Mouse (Mus musculus) adrenal gland (tissue): ENCODE data around the gene Mtmr3.
"Not testable (repeated sequence)": the region's sequence is repeated elsewhere in the genome, so short reads cannot be mapped to it uniquely, and the experiment has no call there.

Experiments used
- intact Hi-C: fragments of 180-260 bp; cut with DNase I; formaldehyde crosslinking; loops from one replicate; pipeline ENCODE4 v1.15.1; 2025

Mtmr3 gene

GRCm38 (mm10) chr11:4602691-4603441 lies 8.2 kb upstream of the Mtmr3 start:
- intact Hi-C loops, result no loop called here

- intact Hi-C loops, result no loop called here
These were observed 7.2 kb upstream of the Mtmr3 start for GRCm38 (mm10) chr11:4601890-4602289.

GRCm38 (mm10) chr11:4599916-4600315 lies 5.3 kb upstream of the Mtmr3 start:
- intact Hi-C loops, result loop anchor here (5.0 kb wide), 1 partner anchor 32 kb away; no protein-coding TSS in a partner anchor

DNA sequence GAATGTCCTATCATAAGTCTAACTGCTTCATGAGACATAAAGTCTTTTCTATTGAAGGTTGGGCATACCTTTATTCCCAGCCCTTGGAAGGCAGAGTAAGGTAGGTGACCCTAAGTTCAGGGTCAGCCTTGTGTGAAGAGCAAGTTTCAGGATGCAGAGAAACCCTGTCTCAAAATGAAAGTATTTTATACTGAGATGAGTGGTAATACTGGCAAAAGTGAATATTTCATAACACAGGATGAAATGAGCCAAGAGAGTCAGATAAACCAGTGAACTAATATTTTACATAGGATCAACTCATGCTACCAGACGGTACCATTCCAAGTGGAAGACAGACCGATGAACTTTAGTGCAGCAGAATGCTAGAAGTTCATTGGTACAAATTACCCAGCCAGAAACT lies 3.7 kb upstream of the Mtmr3 start:
- intact Hi-C loops, result loop anchor here (5.0 kb wide), 1 partner anchor 34 kb away; no protein-coding TSS in a partner anchor

DNA sequence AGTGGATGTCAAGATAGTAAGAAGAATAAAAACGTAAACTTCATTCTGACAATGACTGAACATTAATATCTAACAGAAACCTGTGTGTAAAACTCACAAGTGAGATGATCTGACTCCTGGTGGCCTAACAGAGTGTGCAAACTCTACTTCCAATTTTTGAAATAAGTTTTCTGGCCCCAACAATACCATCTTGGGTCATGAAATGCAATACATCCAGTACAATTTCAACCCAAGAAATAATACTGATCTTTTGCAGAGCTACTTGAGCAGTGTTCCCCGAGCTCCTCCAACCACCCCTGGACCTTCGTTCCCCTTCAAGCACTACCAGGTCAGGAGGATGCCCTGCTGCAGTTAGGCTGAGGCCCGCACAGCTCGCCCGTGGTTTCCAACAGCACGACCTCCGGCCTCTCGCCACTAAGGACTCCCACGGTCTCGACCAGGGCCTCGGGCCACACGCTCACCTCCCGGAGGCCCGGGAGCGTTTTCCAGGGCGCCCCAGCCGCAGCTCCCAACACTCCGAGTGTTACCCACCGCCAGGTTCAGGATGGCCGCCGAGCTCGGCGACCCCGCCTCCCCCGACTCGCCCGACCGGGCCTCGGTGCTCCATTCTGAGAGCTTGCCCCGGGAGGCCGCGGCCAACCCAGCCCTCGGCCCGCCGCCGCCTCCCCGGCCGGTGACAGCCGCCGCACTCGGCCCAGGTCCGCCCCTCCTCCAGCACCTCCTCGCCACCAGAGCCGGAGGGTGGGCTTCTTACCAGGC lies 635 bp downstream of the Mtmr3 start:
- intact Hi-C loops, result loop anchor here (5.0 kb wide), 1 partner anchor 37 kb away; no protein-coding TSS in a partner anchor

- intact Hi-C loops, result loop anchor here (5.0 kb wide), 1 partner anchor 36 kb away; no protein-coding TSS in a partner anchor
These were observed 1.2 kb downstream of the Mtmr3 start for GRCm38 (mm10) chr11:4593491-4593848.

GRCm38 (mm10) chr11:4591811-4592210 lies 2.9 kb downstream of the Mtmr3 start:
- intact Hi-C loops, result loop anchor here (5.0 kb wide), 1 partner anchor 35 kb away; no protein-coding TSS in a partner anchor

DNA sequence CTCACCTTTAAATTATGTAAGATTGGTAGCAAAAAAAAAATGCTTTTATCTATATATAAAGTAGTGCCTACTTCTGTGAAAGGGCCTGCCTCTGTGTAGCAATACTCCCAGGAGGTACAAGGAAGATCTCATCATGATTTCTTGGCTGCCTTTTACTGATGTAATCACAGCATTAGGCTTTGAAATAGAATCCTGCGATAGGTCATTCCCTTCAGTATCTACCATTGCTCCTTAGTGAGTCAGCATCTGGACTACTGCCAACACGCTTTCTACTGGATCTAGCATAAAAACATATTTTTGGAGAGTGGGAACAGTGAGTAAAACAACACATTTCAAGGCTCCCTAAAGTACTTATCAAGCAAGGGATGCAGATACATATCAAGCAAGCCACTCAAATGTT lies 16.0 kb downstream of the Mtmr3 start:
- intact Hi-C loops, result no loop called here

GRCm38 (mm10) chr11:4577079-4577478 lies 17.6 kb downstream of the Mtmr3 start:
- intact Hi-C loops, result no loop called here

GRCm38 (mm10) chr11:4576090-4576732 lies 18.5 kb downstream of the Mtmr3 start:
- intact Hi-C loops, result not testable (repeated sequence)

GRCm38 (mm10) chr11:4571491-4571901 lies 23.2 kb downstream of the Mtmr3 start:
- intact Hi-C loops, result no loop called here

GRCm38 (mm10) chr11:4566333-4566732 lies 28.3 kb downstream of the Mtmr3 start:
- intact Hi-C loops, result no loop called here

DNA sequence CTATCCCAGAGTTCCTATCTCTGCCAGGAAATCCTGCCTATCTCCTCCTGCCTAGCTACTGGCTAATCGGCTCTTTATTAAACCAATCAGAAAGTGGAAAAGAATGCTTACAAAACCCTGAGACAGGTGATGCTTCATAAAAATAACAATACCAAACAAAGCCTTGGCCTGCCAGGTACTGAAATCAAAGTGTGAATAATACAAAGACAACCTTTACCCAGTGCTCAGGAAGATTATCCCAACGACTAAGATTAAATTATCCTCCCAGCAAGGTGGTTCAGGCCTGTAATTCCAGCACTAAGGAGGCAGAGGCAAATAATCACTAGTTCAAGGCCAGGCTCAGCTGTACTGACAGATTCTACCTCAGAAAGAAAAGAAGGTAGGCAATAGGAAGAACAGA lies 29.1 kb downstream of the Mtmr3 start:
- intact Hi-C loops, result no loop called here

- intact Hi-C loops, result no loop called here
These were observed 41.2 kb downstream of the Mtmr3 start for GRCm38 (mm10) chr11:4553274-4554063.

- intact Hi-C loops, result no loop called here
These were observed 47.1 kb downstream of the Mtmr3 start for GRCm38 (mm10) chr11:4547569-4547968.

DNA sequence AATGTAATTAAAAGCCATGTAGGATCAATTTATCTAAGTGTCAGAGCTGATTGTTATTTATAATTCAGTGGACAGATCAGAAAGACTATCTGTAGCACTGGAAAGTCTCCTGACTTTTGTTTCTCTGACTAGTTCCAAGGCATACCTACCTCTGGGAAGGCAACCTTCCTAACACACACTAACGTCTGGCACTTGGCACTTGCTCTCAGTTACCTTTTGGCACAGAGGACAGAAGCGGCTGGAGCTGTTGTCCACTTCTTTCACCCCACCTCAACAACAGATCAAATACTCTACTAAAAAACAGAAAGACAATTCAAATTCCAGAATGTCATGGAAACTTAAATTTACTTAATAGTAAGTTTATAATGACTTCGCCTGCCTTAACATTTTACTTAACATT lies 48.7 kb downstream of the Mtmr3 start:
- intact Hi-C loops, result no loop called here

GRCm38 (mm10) chr11:4545401-4545800 lies 49.3 kb downstream of the Mtmr3 start:
- intact Hi-C loops, result no loop called here

DNA sequence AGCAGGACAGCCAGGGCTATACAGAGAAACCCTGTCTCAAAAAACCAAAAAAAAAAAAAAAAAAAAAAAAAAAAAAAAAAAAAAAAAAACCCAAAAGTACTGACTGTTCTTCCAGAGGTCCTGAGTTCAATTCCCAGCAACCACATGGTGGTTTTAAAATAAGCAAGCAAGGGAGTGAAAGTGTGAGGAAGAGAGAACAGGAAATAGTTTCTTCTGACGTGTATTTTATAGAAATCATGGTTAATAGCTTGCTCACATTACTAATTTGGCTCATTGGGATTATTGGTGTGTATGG lies 50.1 kb downstream of the Mtmr3 start:
- intact Hi-C loops, result loop anchor here (5.0 kb wide), 1 partner anchor 83 kb away; no protein-coding TSS in a partner anchor

- intact Hi-C loops, result loop anchor here (5.0 kb wide), 1 partner anchor 83 kb away; no protein-coding TSS in a partner anchor
These were observed 50.7 kb downstream of the Mtmr3 start for GRCm38 (mm10) chr11:4543746-4544626.

GRCm38 (mm10) chr11:4543040-4543551 lies 51.6 kb downstream of the Mtmr3 start:
- intact Hi-C loops, result loop anchor here (5.0 kb wide), 1 partner anchor 84 kb away; no protein-coding TSS in a partner anchor
